Mouse (Mus musculus) CH12F3 (cell line): Measurements from ENCODE around the gene Ly86.

Source experiments
- in situ Hi-C: fragments of 300-500 bp; cut with MboI; formaldehyde crosslinking; loops from 2 replicates; pipeline ENCODE4 v1.14.3; 2020; ENCODE audit warnings: low sequenced_read_pairs

Gene Ly86

GRCm38 (mm10) chr13:37454356-37454755 lies 109.3 kb downstream of the Ly86 start:
- in situ Hi-C loops: loop anchor here (25.0 kb wide), 1 partner anchor 483 kb away; no protein-coding TSS in a partner anchor

- in situ Hi-C loops: loop anchor here (25.0 kb wide), 1 partner anchor 482 kb away; no protein-coding TSS in a partner anchor
Measured at GRCm38 (mm10) chr13:37455561-37455960, 110.6 kb downstream of the Ly86 start.

- in situ Hi-C loops: loop anchor here (25.0 kb wide), 1 partner anchor 480 kb away; no protein-coding TSS in a partner anchor
Measured at GRCm38 (mm10) chr13:37457007-37457827, 112.2 kb downstream of the Ly86 start.

- in situ Hi-C loops: loop anchor here (25.0 kb wide), 1 partner anchor 479 kb away; no protein-coding TSS in a partner anchor
Measured at GRCm38 (mm10) chr13:37458557-37458956, 113.5 kb downstream of the Ly86 start.

GRCm38 (mm10) chr13:37459022-37459421 lies 114.0 kb downstream of the Ly86 start:
- in situ Hi-C loops: loop anchor here (25.0 kb wide), 1 partner anchor 478 kb away; no protein-coding TSS in a partner anchor

- in situ Hi-C loops: loop anchor here (25.0 kb wide), 1 partner anchor 477 kb away; no protein-coding TSS in a partner anchor
Measured at GRCm38 (mm10) chr13:37459957-37460930, 115.2 kb downstream of the Ly86 start.

- in situ Hi-C loops: loop anchor here (25.0 kb wide), 1 partner anchor 475 kb away; no protein-coding TSS in a partner anchor
Measured at GRCm38 (mm10) chr13:37462049-37462702, 117.2 kb downstream of the Ly86 start.

GRCm38 (mm10) chr13:37465710-37466109 lies 120.7 kb downstream of the Ly86 start:
- in situ Hi-C loops: loop anchor here (25.0 kb wide), 1 partner anchor 472 kb away; no protein-coding TSS in a partner anchor

GRCm38 (mm10) chr13:37467795-37468194 lies 122.8 kb downstream of the Ly86 start:
- in situ Hi-C loops: loop anchor here (25.0 kb wide), 1 partner anchor 470 kb away; no protein-coding TSS in a partner anchor
